25 mouse cellular contexts compared by ENCODE assay signal in genomic region chr1:89049506-89049905, GRCm38 (mm10).
"Had no signal": no experiment of that assay in that cellular context is flagged by ENCODE, and none has a peak within 500 bp of the region (broad histone marks: within the 10 kb centered on the region; RNA-seq: fewer than 3 reads in every experiment).

No protein-coding gene starts in this region.

- H3K4me2 ChIP-seq: heart, embryonic 12.5 days; hindbrain, embryonic 12.5 days; hindbrain, embryonic 14.5 days; intestine, embryonic 15.5 days; limb, embryonic 12.5 days; liver, embryonic 11.5 days had no signal

- H3K36me3 ChIP-seq: heart, embryonic 10.5 days; heart, embryonic 12.5 days; hindbrain, embryonic 10.5 days; hindbrain, embryonic 12.5 days; intestine, embryonic 15.5 days; limb, embryonic 10.5 days; limb, embryonic 12.5 days had no signal

- H3K4me3 ChIP-seq: gastrocnemius, adult 2 months; heart, embryonic 10.5 days; heart, embryonic 12.5 days; hindbrain, embryonic 10.5 days; hindbrain, embryonic 12.5 days; intestine, embryonic 15.5 days; layer of hippocampus, adult 2 months; limb, embryonic 10.5 days; limb, embryonic 12.5 days had no signal

- H3K9me3 ChIP-seq: heart, embryonic 10.5 days; heart, embryonic 12.5 days; hindbrain, embryonic 10.5 days; hindbrain, embryonic 12.5 days; intestine, embryonic 15.5 days; limb, embryonic 10.5 days; limb, embryonic 12.5 days had no signal

- ATAC-seq: hindbrain, embryonic 16.5 days; inflammation-experienced regulatory T-cells, adult 6 months; intestine, embryonic 15.5 days; intestine, postnatal 0 days had no signal

- H3K9ac ChIP-seq: heart, embryonic 12.5 days; hindbrain, embryonic 12.5 days; hindbrain, embryonic 14.5 days; intestine, embryonic 15.5 days; limb, embryonic 12.5 days had no signal

- H3K4me1 ChIP-seq: hindbrain, embryonic 10.5 days; hindbrain, embryonic 12.5 days; intestine, embryonic 15.5 days; limb, embryonic 10.5 days; limb, embryonic 12.5 days had no signal

- H3K27ac ChIP-seq: gastrocnemius, adult 2 months; heart, embryonic 10.5 days; hindbrain, embryonic 10.5 days; hindbrain, embryonic 12.5 days; hindbrain, embryonic 14.5 days; intestine, embryonic 15.5 days; layer of hippocampus, adult 2 months; limb, embryonic 10.5 days; limb, embryonic 12.5 days had no signal

- H3K27me3 ChIP-seq: heart, embryonic 12.5 days; hindbrain, embryonic 12.5 days; intestine, embryonic 15.5 days; limb, embryonic 12.5 days had no signal

- DNase-seq: gastrocnemius, adult 2 months; gastrocnemius, postnatal 10 days; gastrocnemius, postnatal 25 days; heart, adult 18-20 months; heart, postnatal 10 days; heart, postnatal 4 days; kidney, adult 18-20 months; kidney, adult 8-10 months; kidney, postnatal 10 days; kidney, postnatal 25 days; kidney, postnatal 4 days; liver had no signal
